Mouse (Mus musculus): ENCODE results near the gene Neurl4.
"Not testable (repeated sequence)": the region's sequence is repeated elsewhere in the genome, so short reads cannot be mapped to it uniquely, and the experiment has no call there.

The Neurl4 gene

GRCm38 (mm10) chr11:69953267-69953915 lies 52.5 kb downstream of the Neurl4 start:
- no peak for DNase-seq (ENCODE audit: low spot score in 2 of 2)

- not testable (repeated sequence) for DNase-seq (ENCODE audit: low spot score in 2 of 2)
Observed at GRCm38 (mm10) chr11:69955618-69956017, 54.7 kb downstream of the Neurl4 start.

- no peak for DNase-seq (ENCODE audit: low spot score in 2 of 2)
Observed at GRCm38 (mm10) chr11:69956218-69956617, 55.3 kb downstream of the Neurl4 start.

- no peak for DNase-seq (ENCODE audit: low spot score in 2 of 2)
Observed at GRCm38 (mm10) chr11:69960616-69961015, 59.7 kb downstream of the Neurl4 start.

- DNase-seq (ENCODE audit: low spot score in 2 of 2): no peak
Observed at GRCm38 (mm10) chr11:69961841-69962240, 61.0 kb downstream of the Neurl4 start.

Data from left cerebral cortex, adult 9 months (tissue).